Mouse (Mus musculus) ovary, postnatal 36 days (tissue): Measurements from ENCODE around the gene Srgap1.

ENCODE experiments used
- DNase-seq: peaks from one replicate; pipeline ENCODE4 v3.0.0; 2022; ENCODE audit warnings: low spot score, mixed read lengths

The Srgap1 gene

GRCm38 (mm10) chr10:122046904-122047726 lies at the start of gene Srgap1:
Gene Srgap1, minus strand, starts transcription at chr10:122047315.
- DNase-seq: peak; percentile 66

GRCm38 (mm10) chr10:122096462-122096979 lies 49.4 kb upstream of the Srgap1 start:
- no peak for DNase-seq

- DNase-seq: no peak
These were observed 43.4 kb upstream of the Srgap1 start for GRCm38 (mm10) chr10:122090472-122090871.

GRCm38 (mm10) chr10:122081352-122081751 lies 34.2 kb upstream of the Srgap1 start:
- DNase-seq: no peak

GRCm38 (mm10) chr10:122069153-122069552 lies 22.0 kb upstream of the Srgap1 start:
- no peak for DNase-seq

- DNase-seq: no peak
These were observed 8.7 kb upstream of the Srgap1 start for GRCm38 (mm10) chr10:122055826-122056225.

- peak; percentile 45 for DNase-seq
These were observed 7.4 kb upstream of the Srgap1 start for GRCm38 (mm10) chr10:122054535-122054934.

GRCm38 (mm10) chr10:122051831-122052230 lies 4.7 kb upstream of the Srgap1 start:
- peak; percentile 75 for DNase-seq

- peak; percentile 88 for DNase-seq
These were observed 731 bp upstream of the Srgap1 start for GRCm38 (mm10) chr10:122047727-122048365.

- no peak for DNase-seq
These were observed 608 bp downstream of the Srgap1 start for GRCm38 (mm10) chr10:122046511-122046903.

- DNase-seq: no peak
These were observed 1.2 kb downstream of the Srgap1 start for GRCm38 (mm10) chr10:122045946-122046345.

- DNase-seq: no peak
These were observed 2.2 kb downstream of the Srgap1 start for GRCm38 (mm10) chr10:122044926-122045325.

GRCm38 (mm10) chr10:122040372-122040771 lies 6.7 kb downstream of the Srgap1 start:
- DNase-seq: no peak

- DNase-seq: no peak
These were observed 7.5 kb downstream of the Srgap1 start for GRCm38 (mm10) chr10:122039566-122039965.

- DNase-seq: no peak
These were observed 8.6 kb downstream of the Srgap1 start for GRCm38 (mm10) chr10:122038554-122038953.

- DNase-seq: no peak
These were observed 13.8 kb downstream of the Srgap1 start for GRCm38 (mm10) chr10:122033271-122033670.

GRCm38 (mm10) chr10:122030420-122030819 lies 16.7 kb downstream of the Srgap1 start:
- DNase-seq: no peak

GRCm38 (mm10) chr10:122029738-122030137 lies 17.4 kb downstream of the Srgap1 start:
- no peak for DNase-seq

GRCm38 (mm10) chr10:122025198-122025597 lies 21.9 kb downstream of the Srgap1 start:
- DNase-seq: no peak

GRCm38 (mm10) chr10:122020906-122021305 lies 26.2 kb downstream of the Srgap1 start:
- no peak for DNase-seq

- DNase-seq: no peak
These were observed 26.9 kb downstream of the Srgap1 start for GRCm38 (mm10) chr10:122020255-122020654.

- DNase-seq: no peak
These were observed 28.5 kb downstream of the Srgap1 start for GRCm38 (mm10) chr10:122018594-122019048.

GRCm38 (mm10) chr10:122017743-122018142 lies 29.4 kb downstream of the Srgap1 start:
- DNase-seq: no peak
